In genomic region chr1:39754224-39754957, GRCm38 (mm10) we compare ENCODE assay signal across 11 mouse cellular contexts. TPM values are rescaled to one million over a fixed set of nuclear protein-coding genes. Genes with fewer than 3 reads are reported as not detected.
DNase-seq lines count a peak whose midpoint lies in the region; ATAC-seq and TF ChIP-seq lines count a peak whose summit lies in the region.
"Had no signal": no experiment of that assay in that cellular context is flagged by ENCODE, and none has a peak within 500 bp of the region (broad histone marks: within the 10 kb centered on the region; RNA-seq: fewer than 3 reads in every experiment).

No protein-coding gene starts in this region.

- no peaks in the 10 kb centered on the region for H3K9me3 ChIP-seq in liver, embryonic 12.5 days (replicated peaks)
- H3K9me3 ChIP-seq: kidney, embryonic 15.5 days had no signal

- no peak overlapping the region for H3ac ChIP-seq in myocyte (ENCODE audit: control insufficient read depth, insufficient read length)

- H3K4me1 ChIP-seq in liver, embryonic 12.5 days, result peaks cover 34% of the 10 kb centered on the region

- TF ChIP-seq POLR2A in myocyte (IDR thresholded peaks at IDR 0.05; ENCODE audit: insufficient read length, low read depth), result no peak

- no peaks in the 10 kb centered on the region for H3K27me3 ChIP-seq in liver, embryonic 12.5 days (replicated peaks)
- H3K27me3 ChIP-seq in myocyte (ENCODE audit: control insufficient read depth, insufficient read depth, insufficient read length), result no peaks in the 10 kb centered on the region
- H3K27me3 ChIP-seq: kidney, embryonic 15.5 days had no signal

- H3K9ac ChIP-seq in liver, embryonic 12.5 days, result no peak overlapping the region
- H3K9ac ChIP-seq: kidney, embryonic 15.5 days had no signal

- peak overlapping the region; percentile 11; the same call in 1 of the 2 replicates for H3K27ac ChIP-seq in liver, embryonic 12.5 days
- H3K27ac ChIP-seq: kidney, embryonic 15.5 days had no signal

- H3K4me2 ChIP-seq in liver, embryonic 12.5 days, result peak overlapping the region; percentile 12
- peak overlapping the region; percentile 31 for H3K4me2 ChIP-seq in myocyte (ENCODE audit: low read depth)
- H3K4me2 ChIP-seq: kidney, embryonic 15.5 days had no signal

- H3K36me3 ChIP-seq in liver, embryonic 12.5 days, result no peaks in the 10 kb centered on the region
- H3K36me3 ChIP-seq in myocyte (ENCODE audit: control insufficient read depth, insufficient read depth), result no peaks in the 10 kb centered on the region
- H3K36me3 ChIP-seq: kidney, embryonic 15.5 days had no signal

- ATAC-seq in liver, embryonic 12.5 days, result peak; percentile 82

- peak; percentile 17 to 66 for DNase-seq in spleen, postnatal 10 days (ENCODE audit: low spot score in 2 of 2)
- DNase-seq in spleen, adult 12 weeks (ENCODE audit: low spot score), result no peak
- peak; percentile 92 for DNase-seq in fat pad, adult 2 months (ENCODE audit: extremely low read depth, low read depth, low spot score)
- no peak for DNase-seq in cerebellum, postnatal 10 days
- DNase-seq in thymus, postnatal 0 days (ENCODE audit: low spot score), result no peak
- no peak for DNase-seq in kidney, postnatal 36 days
- DNase-seq: thymus, postnatal 25 days had no signal

- H3K79me2 ChIP-seq in myocyte (ENCODE audit: control insufficient read depth, insufficient read depth), result no peaks in the 10 kb centered on the region

- WGBS in liver, embryonic 12.5 days (ENCODE audit: insufficient replicate concordance), result 27% methylated on average over 13 of the region's 13 CpGs

- H3K4me3 ChIP-seq in liver, embryonic 12.5 days, result no peak overlapping the region
- H3K4me3 ChIP-seq in myocyte, result no peak overlapping the region
- H3K4me3 ChIP-seq: kidney, embryonic 15.5 days had no signal

TF ChIP-seq in myocyte, 11 proteins besides CTCF, POLR2A, EP300 and RAD21:
- TF ChIP-seq E2F4 (IDR thresholded peaks at IDR 0.05; ENCODE audit: insufficient read depth) (no peak), REST (IDR thresholded peaks at IDR 0.05; ENCODE audit: insufficient read depth, insufficient read length) (no peak), SRF (IDR thresholded peaks at IDR 0.05; ENCODE audit: control insufficient read depth, insufficient read length, low read depth) (no peak), CEBPB (IDR thresholded peaks at IDR 0.05; ENCODE audit: insufficient read depth, poor library complexity, severe bottlenecking) (peak; percentile 65; the same call in 1 of the 2 replicates), POLR2AphosphoS2 (IDR thresholded peaks at IDR 0.05; ENCODE audit: insufficient read length, low read depth) (no peak), USF1 (IDR thresholded peaks at IDR 0.05; ENCODE audit: low read depth) (peak; percentile 78), TCF3 (IDR thresholded peaks at IDR 0.05; ENCODE audit: insufficient read length, low read depth) (peak; percentile 76), MYOG (IDR thresholded peaks at IDR 0.05; ENCODE audit: control insufficient read depth in 1 of 3, insufficient read depth in 1 of 3, insufficient read length in 2 of 3, low read depth in 2 of 3) (peak in 2 of 3 experiments; percentile 43 to 79), MYOD1 (IDR thresholded peaks at IDR 0.05; ENCODE audit: control insufficient read depth in 1 of 3, insufficient read length in 2 of 3, low read depth in 2 of 3) (peak; percentile 7 to 98 (median 94)), MAX (IDR thresholded peaks at IDR 0.05; ENCODE audit: low read depth) (no peak), TCF12 (IDR thresholded peaks at IDR 0.05; ENCODE audit: insufficient read depth, poor library complexity, severe bottlenecking) (peak; percentile 9)

RNA-seq across cellular contexts. Expression of gene Rfx8, which starts 33.6 kb away (rescaled TPM):
- 0.12 TPM in 2 replicates for polyA plus RNA-seq in liver, embryonic 12.5 days (2016; fragmentation: Nextera tagmentation; extraction: Ambion mirVana)
- polyA plus RNA-seq in myocyte (2012; fragmentation: generic; extraction: Trizol), result 0.16 TPM
- polyA plus RNA-seq in thymus, postnatal 0 days (2015; fragmentation: Nextera tagmentation; extraction: Ambion mirVana), result 0.12 and 0.31 TPM in 2 replicates

RNA-seq across cellular contexts. Expression of gene Gm3646, which starts 50.7 kb away (rescaled TPM):
- polyA plus RNA-seq in liver, embryonic 12.5 days (2016; fragmentation: Nextera tagmentation; extraction: Ambion mirVana), result not detected in 2 replicates
- 0.20 TPM for polyA plus RNA-seq in myocyte (2012; fragmentation: generic; extraction: Trizol)
- polyA plus RNA-seq in thymus, postnatal 0 days (2015; fragmentation: Nextera tagmentation; extraction: Ambion mirVana), result not detected in 2 replicates
- polyA plus RNA-seq: frontal cortex, adult 2 months; kidney, embryonic 15.5 days had no signal

Comparison
In these comparisons a context has a peak if more than half of its experiments do, and no peak if none do; other contexts are left out.
1. DNase-seq: peak in spleen, postnatal 10 days (2 of 2) and fat pad, adult 2 months (single experiment); none in spleen, adult 12 weeks (single experiment), cerebellum, postnatal 10 days (0 of 2), thymus, postnatal 0 days (single experiment) and kidney, postnatal 36 days (0 of 2).